Mouse (Mus musculus) induced T-regulatory cell, adult 2 months (primary cell): Measurements from ENCODE around the gene Gm20479.

Experiments used
- DNase-seq: peaks from one replicate; pipeline ENCODE4 v3.0.0-alpha.2; 2012; ENCODE audit warnings: low read depth

Gene Gm20479

DNA sequence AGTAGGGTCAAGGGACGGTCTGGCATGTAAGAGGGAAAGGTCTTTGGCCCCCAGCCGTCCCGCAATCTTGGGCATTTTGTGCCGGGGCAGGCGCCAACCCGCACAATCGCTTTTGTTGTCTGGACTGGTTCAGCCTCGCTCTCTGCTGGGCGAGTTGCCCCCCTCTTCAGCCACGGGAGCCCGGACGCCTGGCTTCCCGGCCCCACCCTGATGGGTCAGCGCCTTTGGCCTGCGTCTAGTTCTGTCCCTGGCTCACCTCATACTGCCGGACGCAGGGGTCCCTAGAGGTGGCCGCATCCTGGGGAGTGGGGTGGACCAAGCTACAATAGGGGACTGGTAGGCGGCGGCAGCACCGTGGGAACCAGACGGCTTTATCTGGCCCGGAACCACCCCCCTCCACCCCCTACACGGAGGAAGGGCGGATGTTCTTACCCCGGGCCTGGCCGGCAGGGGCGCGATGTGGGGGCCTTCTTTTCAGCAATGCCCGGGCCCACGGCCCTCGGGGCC, 22.8 kb downstream of the Gm20479 start:
- DNase-seq, result peak; percentile 35

DNA sequence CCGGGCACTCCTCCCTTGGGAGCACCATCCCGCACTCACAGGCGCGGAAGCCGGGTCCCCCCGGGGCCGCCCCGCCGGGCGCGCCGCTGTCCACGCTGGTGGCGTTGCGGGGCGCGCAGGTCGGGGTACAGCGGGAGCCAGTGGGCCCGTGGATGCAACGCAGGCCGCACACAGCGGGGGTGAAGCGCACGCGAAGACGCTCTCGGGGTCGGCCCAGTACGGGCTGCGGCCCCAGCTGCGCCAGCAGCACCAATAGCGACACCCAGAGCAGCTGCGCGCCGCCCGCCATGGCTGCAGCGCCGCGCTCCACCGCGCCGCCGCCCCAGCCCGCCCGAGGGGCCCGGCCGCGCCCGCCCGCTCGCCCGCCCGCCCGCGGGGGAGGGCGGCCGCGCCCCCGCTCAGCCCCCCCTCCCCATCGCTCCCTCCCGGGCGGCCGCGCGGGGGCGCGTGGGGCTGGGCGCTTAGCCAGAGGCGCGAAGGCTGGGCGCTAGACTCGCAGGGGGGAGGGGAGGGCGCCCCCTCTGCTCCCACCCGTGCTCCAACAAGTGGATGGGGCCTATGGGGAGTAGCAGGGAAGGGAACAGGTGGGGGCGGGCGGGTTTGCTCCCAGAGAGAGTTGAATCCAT, 23.8 kb downstream of the Gm20479 start:
- DNase-seq, result no peak

DNA sequence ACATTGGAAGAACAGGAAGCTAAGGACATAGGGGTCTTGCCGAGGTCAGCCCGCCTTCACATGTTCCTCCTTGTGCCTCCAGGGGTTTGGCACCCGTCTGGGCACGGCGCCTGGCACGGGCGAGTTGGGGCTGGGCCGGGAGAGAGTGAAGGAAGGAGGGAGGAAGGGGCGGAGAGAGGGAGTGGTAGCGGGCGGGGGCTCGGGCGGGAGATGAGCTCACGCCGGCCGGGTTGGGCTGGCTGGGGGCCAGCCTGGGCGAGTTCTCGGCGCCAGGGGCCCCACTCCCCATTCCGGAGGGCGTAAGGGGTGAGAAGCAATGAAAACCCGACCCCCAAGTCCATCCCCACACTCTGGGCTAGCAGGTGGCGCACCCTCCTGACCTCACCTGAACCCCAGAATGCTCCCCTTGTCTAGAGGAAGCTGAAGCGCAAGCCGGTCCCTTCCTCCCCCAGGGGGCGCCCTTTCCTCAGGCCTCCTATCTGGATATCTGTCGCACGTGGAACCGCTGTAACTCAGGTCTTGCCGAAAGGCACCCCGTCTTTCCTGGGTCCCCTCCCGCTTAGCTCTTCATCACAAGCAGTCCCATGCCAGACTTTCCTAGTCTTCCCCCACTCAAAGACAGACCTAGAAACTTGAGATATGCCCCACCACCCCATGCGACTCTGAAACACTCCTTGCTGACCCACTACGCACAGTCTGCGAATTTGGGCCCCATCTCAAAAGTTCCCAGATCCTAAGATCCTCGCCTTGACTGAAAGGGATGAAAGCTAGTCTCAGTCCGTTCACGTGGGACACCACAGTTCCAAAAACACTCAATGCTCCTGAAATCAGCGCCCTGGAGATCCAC, 24.6 kb downstream of the Gm20479 start:
- DNase-seq, result peak; percentile 93

DNA sequence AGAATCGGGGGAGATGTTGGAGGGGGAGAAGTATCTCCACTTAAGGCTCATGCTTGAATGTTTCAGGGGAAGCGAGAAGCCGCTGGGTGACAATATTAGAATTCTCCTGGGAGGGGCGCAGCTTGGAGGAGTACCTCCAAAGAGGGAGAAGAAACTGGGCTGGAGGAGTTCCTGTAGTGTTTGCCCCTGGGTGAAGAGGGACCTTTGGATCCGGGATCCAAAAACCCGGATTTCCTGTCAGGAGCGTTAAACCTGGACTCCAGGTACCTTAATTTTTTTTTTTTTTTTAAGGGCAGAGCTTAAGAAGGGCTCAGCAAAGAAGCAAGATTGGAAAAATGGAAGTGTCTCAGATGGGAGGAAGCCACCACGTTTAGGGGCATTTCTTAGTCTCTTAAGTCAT, 25.4 kb downstream of the Gm20479 start:
- no peak for DNase-seq

DNA sequence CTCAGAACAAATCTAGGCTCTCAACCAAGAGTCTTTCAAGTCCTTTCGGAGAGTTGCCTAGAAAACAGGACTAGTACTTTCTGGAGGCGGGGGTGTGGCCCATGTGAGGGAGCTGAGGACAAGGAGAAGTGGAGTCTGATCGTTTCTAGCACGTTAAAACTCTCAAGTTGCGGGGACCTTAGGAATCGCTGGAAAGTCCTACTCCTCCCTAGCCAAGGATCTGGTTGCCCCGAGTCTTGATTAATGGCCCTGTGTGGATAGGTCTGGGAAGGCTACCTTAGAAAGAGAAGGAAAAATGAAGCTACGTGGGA, 25.7 kb downstream of the Gm20479 start:
- no peak for DNase-seq

DNA sequence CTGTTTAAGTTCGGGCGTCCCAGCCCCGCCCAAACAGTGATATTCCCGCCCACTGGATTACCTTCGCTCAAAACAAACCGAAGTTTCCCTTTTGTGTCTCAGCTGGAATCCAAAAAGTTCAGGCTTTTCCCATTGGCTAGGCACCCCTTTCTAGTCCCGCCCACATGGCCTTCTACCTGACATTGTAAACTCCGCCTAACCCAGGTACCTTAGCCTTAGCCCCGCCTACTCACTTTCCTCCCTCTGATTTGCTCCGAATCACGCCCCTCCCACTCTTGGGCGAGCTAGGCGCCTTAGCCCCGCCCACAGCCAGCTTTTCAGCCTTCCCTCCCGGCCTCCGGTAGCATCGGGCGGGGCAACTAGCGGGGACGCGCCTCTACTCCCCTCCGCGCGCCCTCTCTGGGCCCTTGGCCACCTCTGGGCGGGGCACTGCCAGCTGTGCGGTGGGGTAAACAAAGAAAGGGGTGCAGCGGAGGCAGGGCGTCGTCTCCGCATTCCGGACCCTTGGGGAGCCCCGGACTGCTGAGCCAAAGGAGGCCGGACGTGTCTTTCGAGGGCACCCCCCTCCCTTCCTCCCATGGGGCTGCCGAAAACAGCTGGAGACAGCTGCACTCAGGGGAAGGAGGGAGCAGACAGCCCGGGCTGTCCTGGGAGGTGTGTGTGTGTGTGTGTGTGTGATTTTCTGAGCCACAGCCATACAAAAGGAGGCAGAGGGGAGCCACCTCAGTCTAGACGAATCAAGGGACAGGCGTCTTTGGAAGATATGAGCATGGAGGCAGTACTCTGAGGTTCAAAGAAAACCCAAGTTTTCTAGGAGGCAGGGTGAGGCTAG, 26.3 kb downstream of the Gm20479 start:
- DNase-seq, result peak; percentile 97

DNA sequence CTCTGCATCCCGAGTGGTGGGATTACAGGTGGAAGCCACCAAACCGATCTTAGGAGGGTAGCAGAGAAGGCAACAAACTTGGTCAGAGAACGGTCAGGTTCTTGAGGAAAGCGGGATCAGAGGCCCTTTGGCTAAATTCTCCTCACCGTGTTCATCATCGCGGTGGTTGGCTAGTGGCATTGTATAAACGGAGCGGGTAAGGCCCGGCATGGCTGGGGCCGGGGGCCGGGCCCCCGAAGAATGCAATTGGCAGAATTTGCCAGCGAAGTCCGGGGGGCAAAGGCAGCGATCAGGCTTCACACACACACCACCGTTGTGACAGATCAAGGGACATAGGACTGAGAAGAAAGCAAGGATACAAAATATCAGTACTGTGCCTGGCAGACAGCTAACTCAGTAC, 27.2 kb downstream of the Gm20479 start:
- DNase-seq, result no peak

DNA sequence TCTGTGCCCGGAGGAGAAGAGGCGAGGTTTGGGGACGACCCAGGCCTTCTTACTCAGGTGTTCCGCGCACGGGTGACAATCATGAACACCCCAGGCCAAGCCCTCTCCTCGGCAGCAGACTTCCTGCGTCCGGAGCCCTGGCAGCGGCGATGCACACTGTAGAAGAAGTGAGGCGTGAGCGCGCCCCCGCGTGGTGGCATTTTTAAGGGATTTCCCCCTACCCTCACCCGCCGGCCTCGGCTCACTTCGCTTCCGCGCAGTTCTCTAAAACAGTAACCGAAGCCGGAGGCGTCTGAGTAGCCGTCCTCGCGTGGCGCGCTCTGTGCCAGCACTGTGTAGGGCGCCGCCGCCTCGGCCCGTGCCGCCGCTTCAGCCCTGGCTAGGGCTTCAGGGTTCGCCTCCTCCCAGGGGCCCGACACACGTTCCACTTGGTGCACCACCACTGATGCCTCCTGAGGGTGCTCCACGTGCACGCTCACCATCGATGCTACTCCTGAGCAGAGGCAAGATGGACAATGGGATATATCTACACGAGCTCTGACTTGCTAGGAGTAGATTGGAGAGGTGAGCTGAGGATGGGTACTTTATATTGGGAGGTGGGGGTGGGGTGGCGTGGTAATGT, 27.8 kb downstream of the Gm20479 start:
- peak; percentile 94 for DNase-seq

DNA sequence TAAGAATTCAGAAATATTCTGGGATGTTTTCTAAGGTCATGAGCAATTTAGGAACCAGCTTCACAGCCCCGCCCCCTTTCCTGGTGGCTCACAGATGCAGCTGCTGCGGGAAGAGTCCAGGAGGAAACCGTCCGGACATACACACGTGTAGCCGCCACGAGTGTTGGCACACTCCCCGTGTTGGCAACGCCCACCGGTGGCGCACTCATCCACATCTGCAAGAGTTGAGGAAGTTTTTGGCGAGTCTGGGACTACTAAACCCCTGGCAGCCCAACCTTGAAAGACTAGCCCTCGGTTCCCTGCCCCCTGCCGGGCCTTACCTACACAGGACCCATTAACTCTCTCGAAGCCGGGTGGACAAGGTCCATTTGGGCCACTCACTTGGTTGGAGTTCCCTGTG, 28.6 kb downstream of the Gm20479 start:
- no peak for DNase-seq

DNA sequence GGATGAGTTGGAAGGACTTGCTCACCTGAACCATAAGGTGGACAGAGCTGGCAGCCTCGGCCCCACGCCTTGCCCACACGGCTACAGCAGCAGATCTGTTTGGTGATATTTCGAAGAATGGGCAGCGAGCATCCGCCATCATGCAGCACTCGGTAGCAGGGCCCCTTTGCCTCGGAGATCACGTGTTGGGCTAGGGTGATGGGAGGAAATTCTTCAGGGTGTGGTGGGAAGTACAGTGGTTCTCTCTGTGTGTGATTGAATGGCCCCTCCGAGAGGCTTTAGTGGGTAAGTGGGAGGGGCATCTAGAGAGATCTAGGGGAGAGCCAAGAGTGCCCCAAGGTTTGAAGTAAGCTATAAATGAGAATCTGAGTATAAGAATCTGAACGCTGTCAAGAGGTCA, 29.1 kb downstream of the Gm20479 start:
- DNase-seq, result no peak

DNA sequence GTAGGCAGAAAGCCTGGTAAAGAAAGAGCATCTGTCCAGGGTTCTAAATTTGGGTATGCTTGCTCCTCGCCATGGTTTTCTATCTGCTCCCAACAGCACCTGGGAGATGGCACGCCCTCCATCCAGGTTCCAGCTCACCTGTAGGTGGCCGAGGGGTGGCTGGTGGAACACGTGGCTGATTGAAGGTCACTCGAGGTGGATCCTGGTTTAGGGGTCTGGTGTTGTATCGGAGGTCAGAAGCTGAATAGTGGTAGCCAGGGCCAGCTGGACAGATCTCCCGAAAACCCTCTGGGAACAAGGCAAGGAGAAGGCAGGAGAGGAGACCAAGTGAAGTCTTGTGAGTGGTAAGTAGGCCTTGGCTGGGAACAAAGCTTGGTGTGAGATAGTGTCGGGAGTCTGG, 29.7 kb downstream of the Gm20479 start:
- no peak for DNase-seq

DNA sequence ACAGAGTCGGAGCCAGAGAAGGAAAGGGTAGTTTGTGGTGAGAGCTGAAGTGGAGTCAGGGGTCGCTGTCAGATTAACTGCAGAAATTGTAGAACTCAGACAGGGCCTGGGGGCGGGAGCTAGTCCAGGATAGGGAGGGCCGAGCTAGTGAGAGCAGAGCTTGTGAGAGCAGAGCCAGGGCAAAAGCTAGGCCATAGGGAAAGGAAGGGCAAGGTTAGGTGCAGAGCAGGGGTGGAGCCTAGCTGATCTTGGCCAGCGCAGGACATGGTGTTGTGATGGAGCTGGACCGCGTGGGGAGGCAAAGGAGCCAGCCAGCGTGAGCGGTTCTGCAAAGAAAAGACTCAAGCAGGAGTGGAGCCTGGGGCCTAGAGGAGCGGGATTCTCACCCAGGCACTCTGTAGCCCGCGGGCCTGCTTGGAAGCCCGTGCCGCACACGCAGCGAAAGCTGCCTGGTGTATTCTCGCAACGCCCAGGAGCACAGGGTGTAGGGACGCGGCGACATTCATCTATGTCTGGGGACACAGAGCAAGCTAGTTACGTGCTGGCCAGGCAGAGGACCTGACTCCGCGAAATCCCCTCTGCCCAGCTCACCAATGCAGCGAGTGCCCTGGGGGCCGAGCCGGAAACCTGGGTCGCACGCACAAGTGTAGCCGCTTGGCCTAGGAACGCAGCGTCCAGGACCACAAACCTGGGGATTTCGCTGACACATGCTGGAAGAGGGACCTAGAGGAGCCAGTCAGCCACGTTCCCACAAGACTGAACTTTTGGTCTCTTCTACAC, 30.9 kb downstream of the Gm20479 start:
- DNase-seq, result no peak

DNA sequence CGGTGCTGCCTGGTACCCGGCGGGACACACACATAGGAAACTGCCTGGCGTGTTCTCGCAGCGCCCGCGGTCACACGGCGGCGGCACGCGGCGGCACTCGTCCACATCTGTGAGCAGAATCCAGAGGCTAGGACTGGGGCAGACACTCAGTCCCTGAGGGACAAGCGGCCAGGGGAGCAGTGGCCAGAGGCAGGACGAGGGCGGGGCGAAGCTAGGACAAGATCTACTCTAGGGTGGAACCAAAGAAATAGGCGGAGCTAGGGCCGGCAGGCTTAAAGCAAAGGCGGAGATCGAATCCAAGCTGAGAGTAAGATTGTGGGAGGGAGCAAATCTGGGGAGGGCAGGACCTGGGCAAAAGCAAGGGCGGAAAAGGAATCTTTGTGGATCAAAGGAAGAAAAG, 31.5 kb downstream of the Gm20479 start:
- peak; percentile 46 for DNase-seq

DNA sequence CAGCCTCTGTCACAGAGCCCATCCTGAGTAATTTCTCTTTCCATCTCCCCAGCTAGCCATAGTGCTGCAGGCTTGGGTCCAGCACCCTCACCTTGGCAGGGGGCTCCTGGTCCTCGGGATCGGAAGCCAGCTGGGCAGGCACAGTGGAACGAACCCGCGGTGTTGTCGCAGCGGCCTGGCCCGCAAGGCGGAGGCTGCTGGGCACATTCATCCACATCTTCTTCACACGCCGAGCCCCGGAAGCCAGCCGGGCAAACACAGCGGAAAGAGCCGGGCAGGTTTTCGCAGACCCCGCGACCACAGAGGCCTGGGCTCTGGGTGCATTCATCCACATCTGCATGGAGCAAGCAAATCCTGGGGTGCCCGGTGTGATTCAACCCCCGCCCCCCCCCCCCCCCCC, 32.3 kb downstream of the Gm20479 start:
- DNase-seq, result no peak

DNA sequence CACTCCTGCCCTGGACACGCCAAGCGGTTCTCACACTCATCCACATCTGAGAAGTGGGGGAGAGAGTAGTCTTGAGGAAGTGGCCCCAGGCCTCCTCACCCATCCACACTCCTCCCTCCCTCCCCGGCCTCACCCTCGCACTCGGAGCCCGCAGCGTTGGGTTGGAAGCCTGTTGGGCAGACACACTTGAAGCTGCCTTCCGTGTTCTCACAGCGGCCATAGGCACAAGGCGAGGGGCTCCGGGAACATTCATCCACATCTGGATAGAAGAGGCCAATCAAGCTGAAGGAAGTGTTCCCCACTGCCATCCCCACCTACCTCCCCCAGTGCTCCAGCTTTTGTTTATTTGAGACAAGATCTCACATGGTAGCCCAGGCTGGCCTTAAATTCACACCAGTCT, 33.1 kb downstream of the Gm20479 start:
- DNase-seq, result no peak

DNA sequence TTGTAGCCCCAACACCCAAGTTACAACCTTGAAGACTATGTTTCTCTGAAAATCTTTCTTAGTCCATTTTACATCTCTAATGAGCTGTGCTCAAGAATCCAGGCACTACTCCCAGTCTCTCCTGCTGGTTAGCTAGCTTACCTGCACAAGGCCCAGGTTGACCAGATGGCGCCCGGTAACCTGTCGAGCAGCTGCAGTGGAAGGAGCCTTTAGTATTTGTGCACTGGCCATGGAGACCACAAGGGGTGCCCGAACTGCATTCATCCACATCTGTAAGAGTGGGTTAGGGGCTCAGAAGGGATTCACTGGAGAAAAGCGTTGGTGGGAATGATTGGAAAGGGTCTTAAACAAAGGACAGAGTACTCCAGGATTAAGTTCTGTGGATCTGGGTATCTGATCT, 34.2 kb downstream of the Gm20479 start:
- no peak for DNase-seq

DNA sequence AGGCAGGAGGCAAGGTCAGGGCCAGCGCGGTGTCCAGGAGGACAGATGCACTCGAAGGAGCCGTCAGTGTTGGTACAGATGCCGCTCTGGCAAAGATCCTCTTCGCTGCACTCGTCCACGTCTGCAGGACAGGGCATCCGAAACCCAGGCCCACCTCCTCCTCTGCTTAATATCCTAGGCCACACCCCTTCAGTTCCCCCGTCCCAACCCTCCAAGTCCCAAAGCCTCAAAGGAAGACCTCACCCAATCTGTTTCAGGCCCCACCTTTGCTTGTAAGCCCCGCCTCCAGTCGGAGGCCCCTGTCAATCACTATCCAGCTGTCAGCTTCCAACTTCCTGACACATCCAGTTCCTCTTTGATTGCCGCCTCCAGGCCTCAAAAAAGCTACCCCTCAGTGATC, 34.9 kb downstream of the Gm20479 start:
- no peak for DNase-seq

DNA sequence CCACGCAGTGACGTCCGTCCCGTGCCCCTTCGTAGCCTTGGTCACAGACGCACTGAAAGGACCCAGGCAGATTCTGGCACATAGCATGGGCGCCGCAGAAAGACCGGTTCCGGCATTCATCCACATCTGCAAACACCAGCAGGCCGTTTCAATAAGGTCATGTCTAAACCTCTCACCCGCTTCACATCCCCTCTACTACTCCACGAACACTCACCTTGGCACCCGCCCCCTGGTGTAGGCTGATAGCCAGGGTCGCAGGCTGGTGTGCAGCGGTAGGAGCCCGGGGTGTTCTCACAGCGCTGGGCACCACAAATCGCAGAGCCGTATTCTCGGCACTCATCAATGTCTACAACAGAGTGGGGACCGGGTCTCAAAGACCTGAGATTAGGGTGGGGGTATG, 37.8 kb downstream of the Gm20479 start:
- DNase-seq, result no peak

DNA sequence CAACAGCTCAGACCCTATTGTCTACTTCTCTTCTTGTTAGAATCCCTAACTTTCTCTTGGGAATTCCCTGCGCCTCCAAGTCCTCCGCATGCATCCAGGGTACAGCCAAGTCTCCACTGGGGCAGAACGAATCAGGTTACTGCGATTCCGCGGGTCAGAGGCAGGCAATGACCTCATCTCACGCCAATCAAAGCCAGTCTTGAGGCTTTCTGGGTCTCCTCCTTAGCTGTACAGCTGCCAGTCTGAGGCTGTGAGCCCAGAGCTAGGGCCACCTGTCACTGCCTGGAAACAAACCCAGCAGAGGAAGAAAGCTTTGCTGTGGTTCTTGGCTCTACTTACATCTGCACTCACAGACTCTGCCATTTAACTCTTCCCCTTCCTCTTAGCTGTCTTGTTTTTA, 41.3 kb downstream of the Gm20479 start:
- no peak for DNase-seq

DNA sequence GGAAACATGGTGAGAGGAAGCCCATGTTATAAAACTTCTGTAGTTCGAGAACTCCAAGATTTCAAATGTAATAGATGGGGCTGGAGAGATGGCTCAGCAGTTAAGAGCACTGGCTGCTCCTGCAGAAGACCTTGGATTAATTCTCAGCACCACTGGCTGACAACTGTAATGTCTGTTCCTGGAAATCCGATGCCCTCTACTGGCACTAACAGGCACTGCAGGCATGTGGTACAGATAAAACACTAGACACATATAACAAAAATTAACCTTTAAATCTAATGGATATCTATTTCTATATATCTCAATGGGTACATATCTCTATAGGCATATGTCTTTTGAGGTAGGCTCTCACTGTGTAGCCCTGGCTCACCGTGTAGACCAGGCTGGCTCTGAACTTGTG, 42.8 kb downstream of the Gm20479 start:
- peak; percentile 29 for DNase-seq

DNA sequence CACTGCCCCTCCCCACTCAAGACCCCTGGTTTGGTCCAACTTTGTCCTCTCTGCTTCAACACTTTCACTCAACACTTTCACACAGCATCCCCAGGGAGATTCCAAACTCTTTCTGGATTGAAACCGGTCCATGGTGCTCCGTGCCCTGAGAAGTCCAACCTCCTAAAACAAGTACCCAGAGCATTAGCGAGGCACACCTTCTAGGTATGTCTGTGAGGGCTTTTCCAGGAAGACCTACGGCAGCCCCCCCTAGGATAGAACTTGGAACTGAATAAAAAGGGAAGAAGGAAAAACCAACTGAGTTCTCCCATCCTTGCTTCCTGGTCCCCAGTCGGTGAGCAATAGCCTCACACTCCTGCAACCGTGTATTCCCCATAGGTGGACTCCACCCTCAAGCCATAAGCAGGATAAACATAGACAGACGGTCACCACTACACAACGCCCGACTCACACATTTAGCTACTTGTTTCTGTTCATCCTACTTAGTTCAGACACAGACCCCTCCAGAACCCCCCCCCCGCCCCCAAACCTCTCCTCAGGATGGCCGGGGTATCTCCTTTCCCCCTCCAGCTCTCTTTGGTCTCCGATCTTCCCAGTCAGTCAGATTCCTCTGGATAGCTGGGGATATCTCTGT, 45.5 kb downstream of the Gm20479 start:
- no peak for DNase-seq
